Mouse (Mus musculus): Measurements from ENCODE around the gene Wdr66. TPM values are rescaled to one million over a fixed set of nuclear protein-coding genes. Genes with fewer than 3 reads are reported as not detected.

The Wdr66 gene
- total RNA-seq, 1 experiment from 2014 or later: 1.0 TPM

GRCm38 (mm10) chr5:123301780-123302521 is 50.0 kb downstream of the Wdr66 start:
- no peak for ATAC-seq (ENCODE audit: extremely low read depth, insufficient number of reproducible peaks, low FRiP score, poor library complexity, severe bottlenecking)

DNA sequence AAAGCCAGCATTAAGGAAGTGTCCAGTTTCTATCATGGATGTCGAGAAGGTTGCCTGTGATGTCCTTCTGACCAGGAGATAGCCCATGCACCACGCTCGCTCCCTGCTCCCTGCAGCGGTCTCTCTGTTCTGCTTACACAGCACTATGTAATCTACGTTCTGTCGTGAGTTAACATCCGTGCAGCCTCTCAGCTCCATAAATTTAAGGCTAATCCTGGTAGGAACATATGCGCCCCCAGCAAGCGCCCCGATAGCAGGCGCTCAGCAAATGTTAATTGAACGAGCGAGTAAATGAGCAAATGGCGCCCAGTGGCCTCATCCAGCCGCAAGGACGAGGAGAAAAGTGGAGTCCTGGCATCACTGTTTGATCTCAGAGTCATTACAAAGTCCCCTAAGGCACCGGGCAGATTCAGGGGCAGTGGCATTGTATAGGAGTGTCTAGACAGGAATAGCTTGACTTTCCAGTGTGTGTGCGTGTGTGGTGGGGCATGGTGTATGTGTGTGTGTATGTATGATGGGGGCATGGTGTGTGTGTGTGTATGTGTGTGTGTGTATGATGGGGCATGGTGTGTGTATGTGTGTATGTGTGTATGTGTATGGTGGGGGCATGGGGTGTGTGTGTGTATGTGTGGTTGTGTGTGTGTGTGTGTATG is 55.9 kb downstream of the Wdr66 start:
- no peak for ATAC-seq (ENCODE audit: extremely low read depth, insufficient number of reproducible peaks, low FRiP score, poor library complexity, severe bottlenecking)

DNA sequence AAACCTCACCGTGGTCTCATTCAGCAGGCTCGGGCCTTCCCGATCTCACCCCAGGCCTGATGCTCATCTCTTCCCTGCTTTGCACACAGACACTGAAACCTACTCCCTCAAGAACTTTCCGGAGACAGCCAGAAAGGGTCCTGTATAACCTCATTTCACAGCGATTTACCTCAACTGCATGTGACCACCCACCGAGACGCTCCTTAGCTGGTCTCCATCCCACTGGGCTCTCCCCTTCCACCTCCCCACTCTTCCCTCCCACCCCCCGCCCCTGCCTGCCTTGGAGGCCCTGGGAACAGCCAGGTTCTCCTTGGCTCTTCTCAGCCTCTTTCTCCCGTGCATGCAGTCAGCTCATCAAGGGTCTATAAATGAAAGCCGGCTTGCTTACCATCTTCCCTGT is 57.9 kb downstream of the Wdr66 start:
- no peak for ATAC-seq (ENCODE audit: extremely low read depth, insufficient number of reproducible peaks, low FRiP score, poor library complexity, severe bottlenecking)

GRCm38 (mm10) chr5:123310221-123310620 is 58.3 kb downstream of the Wdr66 start:
- no peak for ATAC-seq (ENCODE audit: extremely low read depth, insufficient number of reproducible peaks, low FRiP score, poor library complexity, severe bottlenecking)

DNA sequence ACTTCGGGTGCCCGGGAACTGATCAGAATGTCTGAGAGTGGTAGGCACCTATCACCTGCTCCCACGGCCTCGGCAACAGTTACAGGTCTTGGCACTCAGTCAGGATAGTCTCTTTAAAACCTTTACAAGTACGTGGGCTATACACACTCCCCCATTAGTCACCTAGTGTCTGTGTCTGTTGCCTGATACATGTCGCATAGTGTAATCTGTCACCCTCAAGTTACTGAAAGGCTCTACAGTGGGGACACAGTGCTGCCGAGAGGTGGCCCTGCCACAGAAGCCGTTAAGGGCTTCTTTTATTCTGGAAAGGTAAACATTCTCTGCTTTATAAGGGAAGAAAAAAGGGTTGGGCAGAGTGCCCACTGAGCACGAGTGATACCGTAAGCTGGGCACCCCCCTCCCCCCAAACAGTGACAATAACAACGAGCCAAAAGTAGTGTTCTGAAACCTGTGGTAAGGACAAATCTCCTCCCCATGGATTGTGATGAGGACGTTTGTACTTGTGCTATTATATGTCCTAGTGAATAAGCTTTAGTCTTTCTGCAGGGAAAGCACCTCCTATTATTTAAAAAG is 61.2 kb downstream of the Wdr66 start:
- ATAC-seq (ENCODE audit: extremely low read depth, insufficient number of reproducible peaks, low FRiP score, poor library complexity, severe bottlenecking): no peak

GRCm38 (mm10) chr5:123313851-123314380 is 62.0 kb downstream of the Wdr66 start:
- 0 out of 2 replicates have a peak, but pooled peaks have one; percentile 20 for ATAC-seq (ENCODE audit: extremely low read depth, insufficient number of reproducible peaks, low FRiP score, poor library complexity, severe bottlenecking)

DNA sequence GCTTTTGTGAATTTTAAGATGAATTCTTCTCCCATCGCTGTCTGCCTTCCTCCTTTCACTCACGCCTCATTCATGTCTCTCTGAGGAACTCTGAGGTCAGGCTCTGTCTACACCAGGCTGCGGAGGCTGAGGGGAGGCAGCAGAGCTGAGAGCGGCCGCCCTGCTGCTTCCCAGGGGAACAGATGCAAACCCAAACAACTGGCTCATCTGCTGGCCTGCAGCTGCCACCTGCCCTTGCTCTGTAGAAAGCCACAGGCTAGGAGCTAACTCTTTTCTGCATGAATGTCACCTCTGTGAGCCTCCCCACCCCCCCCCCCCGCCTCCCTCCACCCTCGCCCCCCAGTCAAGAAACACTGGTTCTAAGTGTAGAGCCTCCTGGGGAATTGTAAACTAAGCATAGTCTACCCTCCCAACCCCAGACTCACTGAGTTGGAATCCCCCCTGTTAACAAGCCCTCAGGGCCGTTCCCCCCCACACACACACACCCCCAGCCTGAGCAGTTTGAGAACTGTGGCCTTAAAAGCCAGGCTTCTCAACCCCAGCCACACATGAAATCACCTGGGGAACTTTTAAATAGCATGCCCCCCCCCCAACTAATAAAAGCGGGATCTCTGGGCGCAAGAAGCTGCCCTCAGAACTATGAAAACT is 63.4 kb downstream of the Wdr66 start:
- ATAC-seq (ENCODE audit: extremely low read depth, insufficient number of reproducible peaks, low FRiP score, poor library complexity, severe bottlenecking): peak; percentile 74

DNA sequence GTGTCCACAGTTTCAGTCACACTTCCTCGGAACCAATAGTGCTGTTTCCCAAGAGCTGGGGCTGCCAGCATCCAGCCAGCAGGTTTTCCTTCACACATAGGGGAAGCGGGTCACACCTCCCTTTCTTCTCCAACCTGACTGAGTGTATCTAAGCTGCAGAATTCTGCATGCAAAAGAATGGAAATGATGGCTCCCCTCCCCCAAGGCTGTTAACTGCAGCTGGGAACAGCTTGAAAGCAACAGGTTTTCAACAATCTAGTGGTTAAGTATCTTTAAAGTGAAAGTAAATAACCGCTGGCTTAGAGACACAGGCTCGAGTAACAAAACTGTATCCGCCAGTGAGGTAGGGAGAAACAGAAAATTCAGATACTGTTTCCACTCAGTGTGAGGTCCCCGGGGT is 66.1 kb downstream of the Wdr66 start:
- ATAC-seq (ENCODE audit: extremely low read depth, insufficient number of reproducible peaks, low FRiP score, poor library complexity, severe bottlenecking): no peak

GRCm38 (mm10) chr5:123320136-123320535 is 68.2 kb downstream of the Wdr66 start:
- ATAC-seq (ENCODE audit: extremely low read depth, insufficient number of reproducible peaks, low FRiP score, poor library complexity, severe bottlenecking): no peak

DNA sequence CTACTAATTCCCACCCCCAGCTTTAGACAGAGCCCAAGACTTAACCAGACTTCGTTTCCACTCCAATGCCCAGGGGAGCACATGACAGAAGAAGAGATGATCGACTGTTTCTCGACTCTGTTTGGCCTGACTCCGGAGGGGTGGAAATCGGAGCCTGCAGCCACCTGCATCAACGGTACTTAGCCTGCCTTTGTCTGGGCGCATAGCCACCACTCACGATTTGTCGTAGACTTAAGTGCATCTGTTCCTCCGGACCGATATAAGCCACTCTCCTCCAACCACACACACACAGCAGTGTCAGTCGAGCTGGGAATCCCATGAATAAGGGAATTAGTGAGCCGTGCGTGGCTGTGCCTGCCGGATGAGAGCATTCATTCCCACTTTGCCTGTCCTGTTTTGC is 72.3 kb downstream of the Wdr66 start:
- ATAC-seq (ENCODE audit: extremely low read depth, insufficient number of reproducible peaks, low FRiP score, poor library complexity, severe bottlenecking): no peak

GRCm38 (mm10) chr5:123326006-123326750 is 74.3 kb downstream of the Wdr66 start:
- no peak for ATAC-seq (ENCODE audit: extremely low read depth, insufficient number of reproducible peaks, low FRiP score, poor library complexity, severe bottlenecking)

- ATAC-seq (ENCODE audit: extremely low read depth, insufficient number of reproducible peaks, low FRiP score, poor library complexity, severe bottlenecking): peak; percentile 71
Measured at GRCm38 (mm10) chr5:123326751-123327148, 74.8 kb downstream of the Wdr66 start.

DNA sequence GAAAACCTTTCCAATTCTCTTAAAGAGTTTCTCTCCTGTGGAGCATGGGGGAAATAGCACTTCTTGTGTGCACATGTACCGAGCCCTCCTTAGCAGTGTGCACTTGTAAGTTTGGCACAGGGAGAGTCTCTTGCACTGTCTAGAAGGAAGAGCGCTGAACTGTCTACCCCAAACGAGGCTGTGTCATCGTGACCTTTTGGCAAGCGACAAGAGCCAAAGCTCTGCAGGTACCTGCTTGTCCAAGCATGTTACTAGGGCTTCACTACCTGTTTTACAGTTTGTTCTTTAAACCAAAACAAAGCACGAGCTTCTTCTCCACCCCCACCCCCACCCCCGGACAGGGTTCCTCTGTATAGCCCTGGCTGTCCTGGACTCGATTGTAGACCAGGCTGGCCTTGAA is 75.8 kb downstream of the Wdr66 start:
- ATAC-seq (ENCODE audit: extremely low read depth, insufficient number of reproducible peaks, low FRiP score, poor library complexity, severe bottlenecking): no peak

DNA sequence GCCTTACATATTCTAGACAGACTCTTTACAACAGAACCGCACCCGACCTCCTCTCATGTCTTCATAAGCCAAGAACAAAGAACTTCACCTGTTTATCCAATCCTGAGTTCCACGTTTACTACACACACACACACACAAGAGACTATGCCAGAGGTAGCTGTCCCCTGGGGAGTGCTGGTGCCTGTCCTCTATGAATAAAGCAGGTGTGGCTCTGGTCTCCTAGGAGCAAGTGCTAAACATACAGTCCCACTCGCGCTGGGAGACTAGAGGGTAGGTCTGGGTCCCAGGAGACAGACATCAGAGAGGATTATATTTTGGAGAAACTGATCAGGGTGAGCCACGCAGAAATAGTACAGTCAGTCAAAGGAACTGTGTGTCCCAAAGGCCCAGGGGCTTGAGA is 81.7 kb downstream of the Wdr66 start:
- no peak for ATAC-seq (ENCODE audit: extremely low read depth, insufficient number of reproducible peaks, low FRiP score, poor library complexity, severe bottlenecking)

GRCm38 (mm10) chr5:123336205-123336961 is 84.5 kb downstream of the Wdr66 start:
- ATAC-seq (ENCODE audit: extremely low read depth, insufficient number of reproducible peaks, low FRiP score, poor library complexity, severe bottlenecking): no peak

DNA sequence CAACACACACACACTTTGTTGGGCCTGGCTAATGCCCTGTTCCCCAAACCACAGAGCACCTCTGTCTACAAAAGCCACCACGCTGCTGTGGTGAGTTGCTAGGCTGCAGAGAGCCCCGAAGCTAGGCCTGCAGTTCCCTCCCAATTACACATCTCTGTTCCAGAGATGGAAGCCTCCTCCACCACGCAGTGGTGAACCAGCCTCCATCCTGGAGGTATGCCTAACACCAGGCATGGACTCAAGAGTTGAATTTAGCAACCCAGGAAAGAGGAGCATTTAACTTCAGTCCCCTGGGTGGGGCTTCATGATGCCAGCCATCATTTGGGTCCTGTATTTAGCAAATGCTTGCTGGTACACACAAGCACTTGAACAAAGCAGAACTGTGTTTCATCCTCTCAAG is 86.6 kb downstream of the Wdr66 start:
- no peak for ATAC-seq (ENCODE audit: extremely low read depth, insufficient number of reproducible peaks, low FRiP score, poor library complexity, severe bottlenecking)

DNA sequence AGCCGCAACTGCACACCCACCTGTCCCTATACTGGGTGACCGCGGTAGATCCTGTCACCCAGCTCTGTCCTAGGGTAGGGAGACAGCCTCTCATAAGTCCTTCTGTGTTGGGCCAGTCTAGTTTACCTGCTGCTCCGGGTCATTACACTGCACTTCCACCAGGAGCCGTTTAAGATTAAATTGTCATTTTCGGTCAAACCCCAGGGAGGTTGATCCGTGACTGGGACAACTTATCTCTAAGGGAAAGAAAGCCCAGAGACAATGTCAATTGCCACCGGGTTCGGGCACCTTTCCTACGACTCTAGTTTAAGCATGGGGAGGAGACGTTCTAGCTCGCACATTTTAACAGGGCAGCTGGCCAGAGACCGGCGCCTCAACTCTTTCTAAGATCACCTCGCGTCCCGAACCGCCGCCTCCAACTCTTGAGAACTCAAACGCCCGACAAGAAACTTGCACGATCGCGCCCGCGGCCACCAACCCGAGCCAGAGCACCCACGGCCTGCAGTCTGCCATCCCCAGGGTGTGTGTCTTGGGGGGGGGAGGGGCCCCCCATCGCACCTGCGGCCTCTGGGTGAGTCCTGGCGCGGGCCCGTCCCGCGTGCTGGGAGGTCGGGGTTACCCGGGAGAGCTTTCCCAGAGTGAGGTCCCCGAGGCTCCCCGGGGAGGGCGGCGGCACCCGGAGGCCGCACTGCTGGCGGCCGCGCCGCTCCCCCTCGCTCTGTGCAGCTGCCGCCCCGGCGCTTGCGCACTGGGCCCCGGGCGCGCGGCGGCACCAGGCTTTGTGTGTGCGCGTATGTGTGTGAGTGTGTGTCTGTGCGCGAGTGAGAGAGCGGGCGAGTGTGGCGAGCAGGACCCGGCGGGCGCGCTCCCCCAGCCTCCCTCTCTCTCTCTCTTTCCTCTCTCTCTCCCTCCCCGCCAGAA is 92.1 kb downstream of the Wdr66 start, which contains the start of gene Bcl7a:
Bcl7a (plus strand) TSS at position 128 of the 921 bp plus-strand sequence.
- ATAC-seq (ENCODE audit: extremely low read depth, insufficient number of reproducible peaks, low FRiP score, poor library complexity, severe bottlenecking): peak; percentile 56
